Mouse (Mus musculus) embryonic fibroblast, embryonic 13.5 days (primary cell): ENCODE data around the gene Mcrip2.

Source experiments
- CTCF ChIP-seq: IDR thresholded peaks from 2 replicates; pipeline ENCODE4 v1.5.1; 2011; ENCODE audit warnings: mild to moderate bottlenecking, control low read depth, low read length, moderate library complexity, borderline replicate concordance; ENCODE audit not compliant: insufficient read depth
- POLR2A ChIP-seq: IDR thresholded peaks from 2 replicates; pipeline ENCODE4 v1.6.1; 2011; ENCODE audit warnings: low read depth, mild to moderate bottlenecking, control low read depth, low read length, moderate library complexity

GRCm38 (mm10) chr17:25918037-25918750, 49.6 kb upstream of the Mcrip2 start:
- TF ChIP-seq POLR2A (no peak), CTCF (no peak)
